Mouse (Mus musculus): ENCODE data around the gene Hamp2.

DNA sequence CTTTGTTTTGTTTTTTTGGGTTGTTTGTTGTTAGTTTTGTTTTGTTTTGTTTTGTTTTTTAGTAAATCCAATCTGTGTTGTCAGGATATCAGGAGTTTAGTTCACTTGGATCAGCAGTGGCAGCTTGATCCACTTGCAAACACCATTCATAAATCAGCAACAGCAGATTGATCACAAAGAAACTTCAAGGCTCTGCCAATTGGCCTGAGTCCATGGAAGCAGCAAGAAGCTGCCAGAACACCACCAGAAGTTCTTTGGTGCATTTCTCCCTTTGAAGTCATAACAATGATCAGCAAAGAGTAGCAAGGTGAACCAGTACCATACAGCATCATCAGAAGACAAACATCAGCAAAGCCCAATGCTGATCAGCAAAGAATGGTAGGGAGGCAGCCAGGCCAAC lies 40.4 kb downstream of the Hamp2 start:
- no peak for TF ChIP-seq CTCF (IDR thresholded peaks at IDR 0.05; ENCODE audit: low read depth)
- no peak for TF ChIP-seq EP300 (optimal IDR thresholded peaks at IDR 0.05)
